Mouse (Mus musculus) thymus, adult 2 months (tissue): ENCODE measurements at regions not wholly inside any gene's neighbourhood (a gene's known extent, or its start where the extent isn't known, plus 50 kb on each side); places are given as distances from the start of the nearest gene placed in this dataset.

Source experiments
- CTCF ChIP-seq: fragments of 200-500 bp; IDR thresholded peaks from 2 replicates; pipeline ENCODE4 v1.5.1; 2012; ENCODE audit warnings: mild to moderate bottlenecking, control low read depth, low read length, moderate library complexity, borderline replicate concordance; ENCODE audit not compliant: control insufficient read depth, poor library complexity, insufficient read depth; ENCODE audit errors: extremely low read depth
- POLR2A ChIP-seq: fragments of 200-500 bp; IDR thresholded peaks from 2 replicates; pipeline ENCODE4 v1.6.1; 2012; ENCODE audit warnings: mild to moderate bottlenecking, low read length, control low read depth, moderate library complexity; ENCODE audit not compliant: control insufficient read depth, poor library complexity, insufficient read depth; ENCODE audit errors: extremely low read depth

DNA sequence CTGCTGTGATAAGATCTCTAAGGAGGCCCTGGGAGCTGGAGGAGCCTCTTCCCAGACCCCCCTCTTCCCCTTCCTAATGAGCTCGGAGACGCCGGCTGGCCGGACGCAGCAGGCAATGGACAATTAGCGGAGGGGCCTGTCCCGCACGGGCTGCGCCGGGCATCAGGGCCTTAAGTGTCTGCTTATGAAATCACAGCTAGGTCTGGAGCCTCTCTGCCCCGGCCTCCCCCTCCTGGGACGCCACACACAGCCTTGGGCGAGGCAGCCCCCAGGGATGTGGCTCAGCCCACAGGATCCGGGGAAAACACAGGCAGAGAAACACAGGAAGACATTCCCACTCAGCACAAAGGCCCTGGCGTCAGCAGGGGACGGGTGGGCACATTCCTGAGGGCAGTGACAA is 420.6 kb downstream of the Med13l start:
- TF ChIP-seq CTCF: no peak
- TF ChIP-seq POLR2A: no peak
